Mouse (Mus musculus): ENCODE measurements around the gene Tesk1.

Tesk1 gene

DNA sequence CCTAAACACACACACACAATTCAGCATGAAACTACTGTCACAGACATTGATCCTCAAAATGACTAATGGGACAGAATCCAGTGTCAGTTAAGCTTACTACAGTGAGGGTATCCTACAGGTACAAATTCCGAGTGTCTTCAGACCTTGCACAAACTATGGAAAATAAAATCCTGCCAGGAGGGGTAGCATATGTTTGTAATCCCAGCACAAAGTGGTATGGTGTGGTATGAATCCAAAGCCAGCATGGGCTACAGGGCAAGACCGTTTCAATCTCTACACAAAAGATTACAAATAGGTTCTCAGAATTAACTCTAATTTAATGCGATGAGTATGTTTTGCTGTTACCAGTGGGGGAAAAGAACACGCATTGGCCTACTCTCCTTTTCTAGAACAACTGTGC is at the start of gene Tesk1:
Gene Tesk1 (plus strand): TSS at position 301 of the 400 bp plus-strand sequence.
- DNase-seq, result no peak

DNA sequence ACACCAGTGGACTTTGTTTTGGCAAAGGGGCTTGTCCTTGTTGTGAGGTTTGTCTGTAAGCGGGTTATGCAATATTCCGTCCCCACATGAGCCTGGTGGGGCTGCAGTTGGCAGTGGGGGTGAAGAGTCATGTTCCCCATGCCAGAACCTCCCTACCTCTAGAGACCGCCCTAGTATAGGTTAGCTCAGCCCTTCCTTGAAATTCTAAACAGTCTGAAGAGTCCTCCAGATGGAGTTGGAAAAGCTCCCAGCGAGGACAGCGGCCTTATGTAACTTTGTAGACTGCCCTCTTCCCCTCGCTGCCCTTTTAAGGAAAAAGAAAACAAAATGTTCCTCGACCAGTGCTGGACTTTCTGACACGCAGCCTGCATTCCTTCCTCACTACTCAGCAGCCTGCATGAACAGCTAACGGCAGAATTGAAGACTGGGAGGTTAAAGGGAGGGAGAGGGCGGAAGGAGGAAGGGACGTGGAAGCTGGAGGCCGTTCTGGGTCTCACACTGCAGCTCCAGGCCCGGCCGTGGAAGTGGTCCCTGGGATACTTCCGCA is 47.3 kb upstream of the Tesk1 start:
- peak; percentile 72 for DNase-seq

DNA sequence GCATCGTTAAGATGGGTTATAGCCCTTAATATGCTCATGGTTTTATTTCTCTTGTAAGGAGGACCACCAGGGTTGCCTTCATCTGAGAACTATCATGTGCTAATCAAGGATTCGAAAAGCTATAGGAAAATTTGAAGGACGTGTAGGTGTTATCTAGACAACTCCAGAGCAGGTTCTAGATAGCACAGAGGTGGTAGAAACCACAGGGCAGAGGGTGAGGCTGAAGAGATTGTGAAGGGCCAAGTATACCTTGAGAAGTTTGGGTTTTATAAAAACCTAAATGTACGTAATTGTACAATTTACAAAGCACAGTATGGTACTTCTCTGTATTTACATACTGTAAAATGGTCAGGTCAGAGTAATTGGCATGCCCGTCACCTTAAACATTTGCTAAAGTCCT is 46.6 kb upstream of the Tesk1 start:
- DNase-seq, result no peak

DNA sequence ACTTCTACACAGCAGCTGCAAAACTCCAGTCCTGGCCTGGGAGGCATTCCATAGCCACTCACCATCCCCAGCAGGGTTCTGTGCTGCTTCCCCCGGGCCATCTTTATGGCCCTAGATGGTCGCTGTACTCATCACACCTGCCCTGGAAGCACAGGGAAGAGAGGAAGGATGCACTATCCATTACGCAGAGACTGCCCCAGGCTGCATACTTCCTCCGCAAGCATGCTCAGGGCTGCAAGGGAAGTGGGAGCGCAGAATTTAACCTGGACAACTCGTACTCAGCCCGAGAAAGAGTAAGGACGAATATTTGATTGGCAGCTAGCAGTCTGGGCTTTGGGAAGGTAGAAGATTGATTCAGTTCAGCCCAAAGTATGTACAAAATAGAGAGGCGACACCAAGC is 45.9 kb upstream of the Tesk1 start:
- DNase-seq, result no peak

DNA sequence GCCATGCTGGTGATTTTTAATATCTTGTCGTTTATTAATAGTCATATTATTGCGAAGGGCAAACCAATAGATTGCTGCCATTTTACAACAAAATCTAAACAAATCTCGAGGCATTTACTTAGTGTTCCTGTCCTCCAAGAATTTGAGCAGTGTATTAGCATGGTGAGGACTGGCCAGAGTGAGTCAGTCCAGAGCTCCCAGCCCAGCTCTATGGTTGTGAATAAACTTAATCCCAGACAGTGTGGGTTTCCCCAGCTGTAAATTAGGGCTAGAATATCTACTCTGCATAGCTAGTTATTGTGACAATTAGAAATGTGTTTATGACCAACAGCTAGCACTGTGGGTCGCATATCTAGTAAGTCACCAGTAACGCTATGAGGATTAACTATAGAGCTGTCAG is 45.4 kb upstream of the Tesk1 start:
- no peak for DNase-seq

DNA sequence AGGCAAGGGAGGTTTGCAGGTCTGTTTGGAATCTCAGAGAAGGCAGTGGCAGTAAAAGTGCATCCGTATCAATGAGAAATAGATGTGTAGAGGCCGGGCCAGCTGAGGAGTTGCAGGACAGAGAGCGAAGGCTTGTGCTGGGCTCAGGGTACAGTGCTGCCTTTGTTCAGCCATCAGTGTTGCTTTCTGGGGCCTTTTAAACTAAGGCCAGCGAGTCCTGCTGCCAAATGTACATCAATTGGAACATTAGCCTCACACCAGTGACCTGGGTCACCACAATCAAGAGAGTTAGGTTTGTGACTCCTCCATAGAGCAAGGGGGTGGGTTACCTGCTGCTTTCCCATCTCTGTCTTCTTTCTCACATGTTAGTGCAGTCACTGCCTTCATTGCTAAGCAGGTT is 43.7 kb upstream of the Tesk1 start:
- DNase-seq, result no peak

DNA sequence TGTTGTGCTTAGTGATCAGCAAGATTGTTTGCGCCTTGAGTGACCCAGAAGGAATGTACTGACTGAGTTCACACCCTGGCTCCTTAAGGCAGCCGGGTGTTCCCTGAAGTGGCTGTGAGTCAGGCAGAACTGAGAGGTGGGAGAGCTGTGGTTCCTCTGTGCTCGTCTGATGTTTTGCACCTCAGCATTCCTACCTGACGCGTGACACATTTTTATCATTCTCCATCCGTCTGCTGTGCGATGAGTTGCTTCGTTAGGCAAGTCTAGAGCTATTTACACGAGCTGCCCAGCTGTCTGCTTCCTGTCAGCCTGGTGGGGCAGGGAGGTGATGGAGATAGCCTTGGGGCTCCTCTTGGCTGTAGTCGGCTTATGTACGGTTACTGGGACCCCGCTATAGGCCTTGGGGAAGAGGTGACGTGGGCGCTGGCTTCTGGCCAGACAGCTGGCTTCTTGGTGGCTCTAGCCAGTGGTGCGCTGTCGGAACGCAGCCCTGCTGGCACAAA is 42.9 kb upstream of the Tesk1 start:
- DNase-seq, result peak; percentile 45

DNA sequence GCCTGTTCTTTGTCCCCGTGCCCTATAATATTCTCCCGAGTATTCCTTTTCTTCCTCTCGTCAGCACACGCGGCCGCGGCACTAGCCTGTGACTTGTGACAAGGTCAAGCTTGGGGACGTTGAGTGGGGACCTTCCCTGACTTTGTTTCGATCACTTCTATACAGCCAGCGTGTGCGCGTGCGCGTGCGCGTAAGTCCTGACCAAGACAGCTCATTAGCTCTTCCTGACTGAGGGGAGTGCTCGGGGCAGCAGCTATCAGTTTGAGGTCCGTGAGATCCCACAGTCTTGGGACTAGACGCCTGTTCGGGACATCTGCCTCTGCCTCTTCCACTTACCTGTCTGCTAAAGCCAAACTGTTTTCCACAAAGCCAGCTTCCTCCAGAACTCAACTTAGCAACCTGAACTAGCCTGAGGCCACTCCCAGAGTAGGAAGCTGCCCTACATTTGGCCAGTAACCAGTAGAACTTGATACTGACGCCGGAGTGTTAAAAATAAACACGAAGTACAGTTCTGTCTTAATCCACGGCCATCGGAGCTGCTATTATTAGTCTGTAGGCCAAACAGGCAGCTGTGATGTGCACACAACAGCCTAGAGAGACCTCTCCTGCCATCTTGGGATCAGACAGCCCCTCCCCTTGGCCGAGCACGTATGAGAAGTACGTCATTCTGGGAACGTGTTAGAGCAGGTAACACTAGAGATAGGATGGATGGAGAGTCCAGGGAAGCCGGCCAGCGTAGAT is 42.2 kb upstream of the Tesk1 start:
- DNase-seq, result no peak

DNA sequence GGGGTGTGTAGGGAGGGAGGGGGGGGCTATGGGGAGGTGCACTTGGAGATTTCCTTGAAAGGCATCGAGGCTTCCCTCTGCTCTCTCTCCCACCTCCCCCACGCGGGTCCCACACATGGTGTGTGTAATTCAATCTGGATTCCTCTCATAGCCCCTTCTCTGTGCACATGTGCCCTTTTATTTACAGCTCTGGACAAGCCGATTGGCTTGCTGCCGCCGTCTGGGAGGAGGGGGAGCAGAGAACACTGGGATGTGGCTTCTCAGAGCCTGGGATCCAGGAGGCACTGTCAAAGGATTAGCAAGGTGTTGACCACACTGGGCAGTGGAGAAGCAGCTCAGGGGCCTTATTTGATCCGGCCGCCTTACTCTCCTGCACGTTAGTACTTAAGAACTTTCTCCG is 40.8 kb upstream of the Tesk1 start:
- no peak for DNase-seq

DNA sequence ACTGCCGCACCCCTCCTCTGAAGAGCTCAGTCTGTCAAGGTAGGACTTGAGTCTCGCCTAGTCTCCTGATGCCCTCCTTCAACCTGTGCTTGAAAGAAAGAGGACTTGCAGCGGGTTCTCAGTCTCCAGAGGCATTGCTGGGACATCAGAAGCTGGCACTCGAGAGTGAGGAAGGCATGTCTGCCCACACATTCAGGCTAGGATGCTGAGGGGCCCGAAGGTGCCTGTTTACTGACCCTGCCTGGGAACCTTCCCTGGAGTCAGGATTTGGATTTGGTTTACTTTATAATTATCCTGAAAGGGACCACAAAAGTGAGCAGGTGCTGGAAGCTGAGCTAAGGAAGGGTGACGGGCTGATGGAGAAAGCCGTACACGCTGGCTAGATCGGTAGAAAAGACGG is 40.3 kb upstream of the Tesk1 start:
- no peak for DNase-seq

DNA sequence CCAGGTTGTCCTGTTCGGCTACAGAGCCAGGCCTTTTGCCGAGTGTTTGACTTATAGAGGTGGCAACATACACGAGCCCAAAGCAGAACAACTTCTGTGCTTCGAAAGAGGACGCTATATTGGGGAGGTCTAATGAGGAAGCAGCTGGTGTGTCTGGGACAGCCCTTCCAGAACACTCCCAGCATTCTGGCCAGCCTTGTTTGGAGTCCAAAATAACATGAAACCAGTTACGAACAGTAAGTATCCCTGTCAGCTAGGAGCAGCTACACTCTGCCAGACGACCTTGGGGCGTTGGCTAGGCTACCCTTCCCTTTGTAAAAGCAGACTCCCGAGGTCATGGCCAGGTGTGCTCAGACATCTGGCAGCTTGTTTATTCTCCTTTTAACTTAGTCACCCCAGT is 39.5 kb upstream of the Tesk1 start:
- no peak for DNase-seq

DNA sequence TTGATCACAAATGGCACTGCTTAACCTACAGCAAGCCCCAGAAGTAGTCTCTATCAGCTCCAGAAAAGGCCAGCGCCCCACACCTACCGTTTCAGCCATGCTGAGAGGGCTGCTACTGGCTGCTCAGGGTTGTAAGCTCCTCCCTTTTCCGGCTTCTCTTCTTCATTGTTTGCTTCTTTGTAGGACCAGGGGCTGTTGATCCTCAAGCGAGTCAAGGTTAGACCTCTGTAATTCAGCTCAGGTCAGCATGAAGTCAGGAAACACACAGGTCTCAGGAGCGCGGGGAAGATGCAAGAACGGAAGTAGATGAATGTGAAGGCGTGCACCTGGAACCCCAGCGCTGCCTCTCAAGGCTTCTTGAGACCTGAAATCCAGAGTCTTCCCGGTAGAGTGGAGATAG is 37.0 kb upstream of the Tesk1 start:
- DNase-seq, result no peak

DNA sequence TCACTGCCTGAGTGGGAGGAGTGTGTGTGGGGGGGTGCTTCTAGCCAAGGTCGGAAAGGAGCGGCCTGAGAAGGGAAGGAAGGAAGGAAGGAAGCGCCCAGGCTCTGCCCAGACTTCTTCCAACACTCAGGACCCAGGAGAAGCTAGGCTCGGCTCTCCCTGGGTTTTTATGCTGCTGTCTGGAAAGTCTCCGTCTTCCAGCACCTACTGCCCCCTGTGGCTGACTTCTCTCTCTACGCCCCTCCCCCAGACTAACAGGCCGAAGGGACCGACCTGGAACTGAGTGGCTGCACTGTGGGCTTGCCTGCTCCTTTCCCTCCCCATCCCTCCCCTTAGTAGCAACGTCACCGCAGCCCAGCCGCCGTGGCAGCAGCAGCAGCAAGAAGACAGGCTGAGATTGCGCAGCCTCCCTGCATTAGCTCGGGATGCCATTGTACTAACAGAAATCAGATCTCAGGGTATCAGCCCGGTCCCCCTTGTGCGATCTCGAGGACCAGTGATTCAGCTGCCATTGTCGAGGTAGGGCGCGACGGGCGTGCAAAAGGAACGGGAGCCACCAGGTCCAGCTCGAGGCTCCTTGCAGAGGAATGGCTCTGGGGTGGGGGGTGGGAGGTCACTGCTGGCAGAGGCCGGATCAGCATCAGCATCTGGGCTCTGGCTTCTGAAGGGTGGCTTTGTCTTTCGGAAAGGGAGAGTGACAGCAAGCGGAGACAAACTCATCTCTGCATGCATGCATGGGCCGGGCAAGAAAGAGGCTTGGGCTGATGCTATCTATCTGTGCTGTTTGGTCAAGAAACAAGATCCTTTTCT is 35.4 kb upstream of the Tesk1 start:
- peak; percentile 67 for DNase-seq

DNA sequence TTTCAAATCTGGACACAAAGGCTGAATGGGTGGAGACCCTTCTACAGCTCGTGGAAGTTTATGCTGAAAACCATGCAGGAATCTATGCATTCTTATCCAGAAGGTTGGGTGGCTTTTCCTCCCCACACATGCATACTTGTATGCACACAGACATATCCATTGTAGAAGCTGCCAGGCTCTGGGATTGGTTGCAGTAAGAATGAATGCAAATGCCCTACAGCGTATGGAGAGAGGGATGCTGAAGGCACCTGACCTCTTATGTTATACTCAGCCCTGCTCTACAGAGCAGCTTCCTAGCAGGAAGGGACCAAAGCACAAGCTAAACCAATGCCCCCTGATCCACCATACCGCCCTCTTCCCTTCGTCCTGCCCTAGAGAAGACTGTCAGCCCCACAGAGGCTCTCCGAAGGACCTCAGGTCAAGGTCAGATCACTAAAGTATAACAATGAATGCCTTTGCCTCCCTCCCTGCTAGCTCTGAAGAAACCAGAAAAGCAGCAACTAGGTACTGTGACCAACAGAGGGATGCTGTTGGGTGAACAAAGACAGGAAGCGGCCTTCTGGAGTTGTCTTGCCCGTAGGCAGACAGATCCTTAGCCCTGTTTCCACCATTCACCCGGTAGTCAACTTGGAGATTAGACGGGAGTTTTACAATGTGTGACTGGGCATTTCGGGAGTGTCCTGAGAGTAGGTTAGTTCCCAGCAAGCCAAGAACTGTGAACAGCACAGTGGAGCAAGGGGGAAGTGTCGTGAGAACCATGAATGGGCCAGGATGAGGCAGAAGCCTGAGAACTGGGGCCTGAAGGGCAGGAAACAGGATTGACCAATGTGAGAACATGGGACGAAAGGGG is 34.4 kb upstream of the Tesk1 start:
- DNase-seq, result no peak

DNA sequence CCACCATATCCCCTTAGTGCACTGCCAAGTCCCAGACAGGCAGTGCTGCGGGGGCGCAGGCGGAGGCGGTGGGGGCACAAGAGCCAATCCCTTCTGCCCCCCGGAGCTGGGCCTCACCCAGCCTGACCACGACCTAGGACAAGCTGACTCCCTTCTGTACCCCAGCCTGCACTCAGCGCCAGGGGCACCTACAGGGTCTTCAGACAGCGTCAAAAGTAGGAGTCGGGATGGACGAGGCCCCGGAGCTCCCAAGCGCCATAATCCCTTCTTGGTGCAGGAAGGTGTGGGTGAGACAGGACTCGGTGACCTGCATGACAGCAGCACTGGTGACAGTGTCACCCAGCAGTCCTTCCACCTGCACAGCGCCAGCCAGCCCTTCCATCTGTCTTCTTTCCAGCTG is 27.0 kb upstream of the Tesk1 start:
- no peak for DNase-seq

DNA sequence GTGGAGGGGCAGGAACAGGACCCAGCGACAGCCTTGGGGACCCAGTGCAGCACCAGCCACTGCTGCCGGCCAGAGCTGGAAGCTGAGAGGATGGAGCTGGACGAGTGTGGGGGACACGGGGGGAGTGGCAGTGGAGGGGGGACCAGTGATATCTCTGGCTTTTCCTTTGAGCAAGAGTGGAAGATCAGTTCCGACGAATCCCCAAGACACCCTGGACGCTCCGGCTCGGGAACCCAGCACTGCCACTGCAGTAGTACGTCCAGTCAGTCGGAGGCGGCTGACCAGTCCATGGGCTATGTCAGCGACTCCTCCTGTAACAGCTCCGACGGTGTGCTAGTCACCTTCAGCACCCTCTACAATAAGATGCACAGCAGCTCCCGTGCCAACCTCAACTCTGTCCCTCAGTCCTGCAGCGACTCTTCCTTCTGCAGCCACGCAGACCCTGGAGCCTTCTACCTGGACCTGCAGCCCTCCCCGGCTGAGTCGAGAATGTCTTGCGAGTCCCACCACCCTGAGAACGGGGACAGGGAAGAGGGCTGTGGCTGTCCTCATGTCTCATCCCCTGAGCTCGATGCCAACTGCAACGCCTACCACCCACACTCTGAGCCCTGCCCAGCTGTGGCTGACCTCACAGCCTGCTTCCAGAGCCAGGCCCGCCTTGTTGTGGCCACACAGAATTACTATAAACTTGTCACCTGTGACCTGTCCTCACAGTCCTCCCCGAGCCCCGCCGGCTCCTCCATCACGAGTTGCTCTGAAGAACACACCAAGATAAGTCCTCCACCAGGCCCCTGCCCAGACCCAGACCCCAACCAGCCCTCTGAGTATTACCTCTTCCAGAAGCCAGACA is 26.3 kb upstream of the Tesk1 start:
- no peak for DNase-seq

DNA sequence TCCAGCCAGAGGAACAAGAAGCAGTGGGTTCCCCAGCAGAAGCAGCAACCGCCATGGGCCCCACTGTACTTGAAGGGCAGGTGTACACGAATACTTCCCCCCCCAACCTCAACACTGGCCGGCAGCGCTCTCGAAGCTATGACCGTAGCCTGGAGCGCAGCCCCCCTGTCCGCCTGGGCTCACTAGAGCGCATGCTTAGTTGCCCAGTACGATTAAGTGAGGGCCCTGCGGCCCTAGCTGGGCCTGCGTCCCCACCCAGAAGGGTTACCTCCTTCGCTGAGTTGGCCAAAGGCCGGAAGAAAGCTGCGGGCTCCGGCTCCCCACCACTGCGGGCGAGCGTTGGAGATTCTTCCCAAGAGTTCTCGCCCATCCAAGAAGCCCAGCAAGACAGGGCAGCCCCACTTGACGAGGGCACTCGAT is 25.7 kb upstream of the Tesk1 start:
- DNase-seq, result no peak

DNA sequence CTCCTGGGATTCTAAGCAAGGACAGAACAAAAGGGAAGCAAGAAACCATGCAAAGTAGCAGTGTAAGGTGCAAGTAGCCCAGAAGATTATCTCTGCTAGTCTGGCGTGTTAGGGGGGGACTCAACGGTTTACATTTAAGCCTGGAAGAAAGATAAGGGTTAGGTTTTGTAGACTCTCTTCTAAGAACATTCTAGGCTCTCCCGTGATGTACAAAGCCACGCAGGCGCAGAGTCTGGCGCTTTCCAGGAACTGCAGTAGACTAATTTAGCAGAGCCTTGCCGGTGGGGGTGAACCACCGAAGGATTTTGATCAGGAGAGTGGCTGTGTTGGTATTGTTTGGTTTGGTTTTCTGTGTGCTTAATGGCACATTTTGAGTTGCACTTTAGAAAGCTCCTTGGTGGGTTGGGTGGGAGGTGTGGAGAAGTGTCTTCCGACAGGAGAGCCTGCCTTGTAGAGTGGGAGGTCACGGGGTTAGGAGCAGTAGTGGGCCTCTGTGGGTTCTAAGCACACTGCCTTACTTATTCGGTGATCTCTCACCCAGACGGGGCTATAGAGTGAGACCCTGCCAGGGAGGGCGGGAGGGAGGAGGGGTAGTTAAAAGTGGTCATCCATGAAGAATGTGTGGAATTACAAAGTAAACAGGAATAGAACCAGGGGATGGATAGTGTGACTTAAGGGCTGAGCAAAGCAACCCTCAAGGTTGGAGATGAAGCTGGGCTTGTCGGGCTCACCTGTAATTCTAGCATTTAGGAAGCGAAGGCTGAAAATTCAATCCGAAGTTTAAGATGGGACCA is 24.3 kb upstream of the Tesk1 start:
- DNase-seq, result no peak

DNA sequence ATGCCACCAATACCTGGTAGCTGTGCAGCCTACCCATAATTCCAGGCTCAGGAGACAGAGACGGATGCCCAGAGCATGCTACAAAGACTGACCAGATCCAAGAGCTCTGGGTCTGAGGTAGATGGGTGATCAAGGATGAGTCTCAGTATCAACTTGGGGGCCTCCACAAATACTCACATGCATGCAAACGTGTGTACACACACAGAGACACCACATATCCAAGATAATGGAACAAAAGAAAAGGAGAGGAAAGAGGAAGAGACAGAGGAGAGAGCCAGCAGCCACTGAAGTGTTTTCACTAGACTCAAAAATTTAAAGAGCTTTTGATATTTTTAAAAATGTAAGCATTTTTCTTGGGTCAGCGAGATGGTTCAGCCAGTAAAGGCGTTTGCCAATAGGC is 23.3 kb upstream of the Tesk1 start:
- no peak for DNase-seq

DNA sequence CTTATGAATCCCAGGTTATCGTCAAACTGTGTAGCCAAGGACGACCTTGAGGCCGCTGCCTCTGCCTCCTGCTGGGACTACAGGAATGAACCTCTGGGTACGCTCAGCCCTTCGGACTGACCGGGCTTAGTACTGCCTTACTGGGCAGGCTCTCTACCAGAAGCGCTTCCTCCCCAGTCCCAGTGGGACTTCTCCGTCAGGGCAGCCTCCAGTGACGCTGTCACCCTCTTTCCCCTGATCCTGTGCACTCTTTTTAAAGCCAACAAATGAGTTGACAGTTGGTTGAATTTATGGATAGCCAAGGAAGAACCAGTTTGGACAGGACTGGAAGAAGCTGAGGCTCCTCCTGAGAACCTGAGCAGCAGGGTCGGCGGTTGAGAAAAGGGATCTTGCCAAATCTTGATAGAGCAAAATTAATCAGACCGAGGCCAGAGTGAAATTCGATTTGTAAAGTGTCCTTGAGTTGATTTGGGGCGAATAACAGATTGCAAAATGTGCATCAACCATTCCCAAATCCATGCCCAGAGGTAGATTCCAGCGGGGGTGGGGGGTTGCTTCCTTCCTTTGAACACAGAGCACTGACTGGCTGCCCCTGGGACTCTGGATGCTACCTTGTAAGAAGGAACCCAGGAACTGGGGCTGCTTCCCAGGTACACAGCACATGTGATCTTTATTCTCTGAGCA is 22.6 kb upstream of the Tesk1 start:
- DNase-seq, result no peak

Measured in cerebellum, adult 11-12 months (tissue).